Mouse (Mus musculus) spleen, adult 2 months (tissue): ENCODE results near the gene Scaf1.

Source experiments
- CTCF ChIP-seq: fragments of 200-500 bp; IDR thresholded peaks from 2 replicates; pipeline ENCODE4 v1.5.1; 2011; ENCODE audit warnings: mild to moderate bottlenecking, inconsistent platforms; ENCODE audit not compliant: insufficient read depth, insufficient read length, insufficient replicate concordance; ENCODE audit errors: extremely low read depth
- POLR2A ChIP-seq: fragments of 200-500 bp; IDR thresholded peaks from 2 replicates; pipeline ENCODE4 v1.6.1; 2011; ENCODE audit warnings: low read depth, low read length, inconsistent platforms

DNA sequence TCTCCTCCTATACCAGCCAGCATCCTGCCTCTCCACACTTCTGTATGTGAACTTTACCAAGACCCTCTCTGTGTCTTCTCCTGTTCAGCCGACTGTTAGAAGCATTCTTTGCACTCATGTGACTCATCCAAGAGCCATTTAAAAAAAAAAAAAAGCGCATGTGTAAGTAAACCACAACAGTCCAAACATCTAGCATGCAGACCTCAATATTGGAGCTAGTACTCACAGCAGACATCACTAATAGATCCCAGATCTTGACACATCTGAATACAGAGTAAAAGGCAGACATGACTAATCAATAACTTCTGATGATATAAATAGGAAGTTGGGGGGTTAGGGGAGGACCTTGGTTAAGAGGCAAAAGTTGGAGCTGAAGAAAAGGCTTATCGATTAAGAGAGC, 19.5 kb upstream of the Scaf1 start:
- TF ChIP-seq POLR2A (no peak), CTCF (no peak)
